Mouse (Mus musculus) liver, postnatal 0 days (tissue): ENCODE results near the gene Eme2.

Experiments
- CTCF ChIP-seq: sonication (generic); IDR thresholded peaks from 2 replicates; pipeline ENCODE4 v1.5.1; 2016; ENCODE audit warnings: antibody characterized with exemption, low read depth
- EP300 ChIP-seq: IDR thresholded peaks from 2 replicates; pipeline ENCODE4 v1.6.1; 2016; ENCODE audit warnings: antibody characterized with exemption, low read depth, mild to moderate bottlenecking

DNA sequence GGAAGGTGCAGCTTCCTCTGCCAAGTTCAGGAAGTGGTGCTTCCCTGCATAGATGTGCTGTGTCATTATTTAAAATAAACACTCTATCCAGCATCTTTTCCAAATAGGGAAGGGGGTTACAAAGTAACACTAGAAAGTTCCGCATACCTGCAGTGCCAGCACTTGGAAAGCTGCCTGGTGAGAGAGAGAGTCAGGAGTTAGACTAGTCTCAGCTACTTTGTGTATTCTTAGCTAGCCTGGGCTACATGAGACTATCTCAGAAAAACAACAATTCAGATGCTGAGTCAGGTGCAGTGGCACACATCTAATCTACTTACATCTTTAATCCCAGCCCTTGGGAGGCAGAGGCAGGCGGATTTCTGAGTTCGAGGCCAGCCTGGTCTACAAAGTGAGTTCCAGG lies 33.1 kb downstream of the Eme2 start:
- no peak for TF ChIP-seq CTCF
- TF ChIP-seq EP300: no peak
